Mouse (Mus musculus) C2C12 (cell line): ENCODE results near the gene Atcay.

ENCODE experiments used
- CEBPB ChIP-seq: IDR thresholded peaks from one replicate; pipeline ENCODE4 v1.6.1; 2011; ENCODE audit warnings: low read depth, mild to moderate bottlenecking, control low read depth, moderate library complexity
- CTCF ChIP-seq: IDR thresholded peaks from one replicate; pipeline ENCODE4 v1.5.1; 2011; ENCODE audit not compliant: control insufficient read depth, insufficient read depth, insufficient read length
- MAX ChIP-seq: IDR thresholded peaks from one replicate; pipeline ENCODE4 v1.6.1; 2011; ENCODE audit warnings: mild to moderate bottlenecking, control low read depth
- MYOD1 ChIP-seq: IDR thresholded peaks from one replicate; pipeline ENCODE4 v1.6.1; 2011; ENCODE audit warnings: low read depth; ENCODE audit not compliant: control insufficient read depth, insufficient read length
- MYOG ChIP-seq: IDR thresholded peaks from one replicate; pipeline ENCODE4 v1.6.1; 2011; ENCODE audit not compliant: control insufficient read depth, insufficient read length; ENCODE audit errors: extremely low read depth
- USF1 ChIP-seq: IDR thresholded peaks from one replicate; pipeline ENCODE4 v1.6.1; 2011; ENCODE audit warnings: low read depth, mild to moderate bottlenecking, control low read depth, moderate library complexity

DNA sequence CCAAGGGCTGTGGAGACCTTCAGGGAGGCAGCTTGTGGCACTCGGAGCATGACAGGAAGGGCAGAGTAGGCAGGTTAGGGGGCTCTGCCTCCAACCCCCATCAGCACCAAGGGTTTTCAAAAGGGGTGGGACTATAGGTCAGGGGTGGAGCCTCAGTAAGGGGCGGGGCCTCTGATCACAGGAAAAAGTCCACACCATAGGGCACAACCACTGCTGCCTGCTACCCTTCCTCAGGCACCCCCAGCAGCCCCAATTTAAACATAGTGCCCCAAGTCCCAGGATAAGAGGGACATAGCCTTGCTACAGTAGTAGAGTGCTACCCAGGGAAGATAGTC lies 68.3 kb downstream of the Atcay start:
- TF ChIP-seq CTCF (no peak), MYOD1 (no peak), USF1 (no peak), CEBPB (no peak), MAX (no peak), MYOG (no peak)
